Mouse (Mus musculus) cerebellum, adult 11-12 months (tissue): ENCODE measurements at regions not wholly inside any gene's neighbourhood (a gene's known extent, or its start where the extent isn't known, plus 50 kb on each side); places are given as distances from the start of the nearest gene placed in this dataset.
A peak's percentile ranks its signal among the peaks of the same experiment; 100 is the strongest.

Source experiments
- DNase-seq: peaks from one replicate; pipeline ENCODE4 v3.0.0; 2022

DNA sequence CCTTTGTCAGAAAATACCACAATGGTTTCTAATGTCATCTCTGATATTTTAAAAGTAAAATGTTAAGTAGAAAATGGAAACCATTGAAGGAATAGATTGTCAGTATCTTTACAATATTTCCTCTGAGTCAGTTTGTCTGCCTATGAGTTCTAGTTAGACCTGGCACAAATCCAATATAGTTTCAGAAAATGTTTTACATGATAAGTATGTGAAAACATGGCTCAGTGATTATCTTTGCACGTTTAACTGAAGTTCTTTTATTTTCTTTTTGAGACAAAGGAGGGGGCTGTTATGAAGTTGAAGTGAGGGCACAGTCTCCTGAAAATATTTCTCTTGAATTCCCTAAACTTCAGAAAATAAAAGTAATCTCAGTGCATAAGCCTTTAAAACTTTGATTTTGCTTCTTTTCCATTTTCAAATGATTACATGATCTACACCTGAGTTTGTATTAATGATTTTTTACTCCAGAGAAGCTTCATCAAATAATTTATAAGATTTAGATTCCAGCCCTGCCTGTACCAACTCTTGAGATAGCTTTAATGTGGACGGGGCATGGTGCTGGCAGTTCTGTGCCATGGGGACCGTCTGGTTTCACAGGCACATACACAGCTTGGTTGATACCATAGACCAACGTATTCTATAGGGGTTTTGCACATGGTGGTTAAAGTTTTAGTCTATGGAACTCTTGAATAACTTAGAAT, 336.5 kb downstream of the Pdha2 start:
- no peak for DNase-seq

DNA sequence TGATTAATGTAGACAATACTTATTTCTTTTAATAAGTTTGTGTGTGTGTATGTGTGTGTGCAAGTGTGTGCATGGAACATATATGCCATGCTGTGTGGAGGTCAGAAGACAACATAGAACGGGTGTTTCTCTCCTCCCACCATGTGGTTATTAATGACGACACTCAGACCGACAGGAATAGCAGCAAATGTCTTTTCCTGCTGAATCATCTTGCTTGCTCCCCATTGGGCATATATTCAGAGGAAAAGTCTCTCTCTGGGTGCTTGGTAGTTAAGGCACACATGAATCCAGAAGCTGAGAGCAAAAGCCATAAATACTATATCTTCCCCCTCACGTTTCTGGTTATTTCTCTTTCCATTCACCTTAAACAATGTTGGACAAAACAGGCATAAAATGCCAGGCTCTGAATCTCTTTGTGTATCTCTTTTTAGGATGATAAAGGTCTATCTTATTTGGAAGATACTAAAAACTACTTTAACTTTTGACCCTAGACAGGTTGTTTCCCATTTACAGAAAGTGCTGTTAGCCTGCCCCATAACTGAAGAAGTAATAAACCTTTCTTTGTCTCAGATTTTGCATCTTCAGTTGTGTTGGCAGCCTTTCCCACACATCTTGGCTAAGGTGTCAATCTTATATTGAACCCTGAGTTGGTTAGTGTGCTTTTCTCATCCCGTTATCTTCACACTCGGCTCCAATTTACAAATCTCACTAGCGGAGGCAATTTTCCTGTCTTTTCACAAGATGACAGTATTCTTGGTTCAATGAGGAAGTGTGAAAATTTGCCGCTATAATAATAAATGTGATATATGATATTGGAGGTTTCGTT, 337.9 kb downstream of the Pdha2 start:
- no peak for DNase-seq

DNA sequence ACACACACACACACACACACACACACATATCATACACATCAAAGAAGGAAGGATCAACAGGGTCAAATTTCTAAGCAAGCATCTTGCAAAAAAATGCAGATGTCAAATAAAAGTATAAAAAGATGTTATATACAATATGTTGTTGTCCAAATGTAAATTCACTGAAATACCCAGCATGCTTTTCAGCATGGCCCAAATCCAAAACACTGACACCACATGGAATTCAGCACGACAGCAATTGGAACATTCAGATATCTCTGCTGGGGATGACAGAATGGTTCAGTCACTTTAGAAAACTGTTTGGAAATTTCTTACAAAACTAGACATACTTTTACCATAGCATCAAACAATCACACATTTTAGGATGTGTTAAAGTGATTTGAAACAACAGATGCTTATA, 339.6 kb downstream of the Pdha2 start:
- DNase-seq: no peak

DNA sequence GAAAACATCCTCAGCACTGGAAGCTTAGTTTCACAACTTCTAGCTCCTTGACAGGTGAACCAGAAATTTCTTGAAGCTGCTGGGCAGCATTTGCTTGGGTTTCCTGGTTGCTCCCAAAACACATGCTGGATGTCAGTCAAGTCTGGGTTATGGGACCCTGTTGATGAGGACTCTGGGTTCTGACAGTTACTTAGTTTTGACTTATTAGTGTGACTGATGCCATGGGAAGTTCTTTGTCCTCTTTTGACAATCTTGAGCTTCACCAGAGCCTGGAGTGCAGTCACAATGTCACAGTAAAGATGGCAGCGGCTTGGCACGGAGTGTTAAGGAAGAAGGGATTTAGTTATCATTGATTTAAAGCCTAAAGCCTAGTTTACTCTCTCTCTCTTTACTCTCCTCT, 340.9 kb downstream of the Pdha2 start:
- DNase-seq: no peak

DNA sequence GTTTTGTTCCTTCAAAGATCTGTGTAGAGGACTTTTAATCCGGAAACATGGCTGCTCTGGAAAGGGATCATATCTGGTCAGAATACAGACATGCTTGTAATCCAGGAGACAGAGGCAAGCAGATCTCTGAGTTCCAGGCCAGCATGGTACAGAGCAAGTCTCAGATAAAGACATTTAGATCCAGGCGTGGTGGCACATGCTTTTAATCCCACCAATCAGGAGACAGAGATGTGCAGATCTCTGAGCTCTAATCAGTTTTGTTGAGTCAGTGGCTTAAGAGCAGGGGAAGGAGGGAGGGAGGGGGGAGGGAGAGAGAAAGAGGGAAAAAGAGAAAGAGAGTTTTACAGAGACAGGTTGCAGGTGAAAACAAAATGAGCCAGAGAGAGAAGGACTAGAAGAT, 372.0 kb downstream of the Pdha2 start:
- DNase-seq: no peak

DNA sequence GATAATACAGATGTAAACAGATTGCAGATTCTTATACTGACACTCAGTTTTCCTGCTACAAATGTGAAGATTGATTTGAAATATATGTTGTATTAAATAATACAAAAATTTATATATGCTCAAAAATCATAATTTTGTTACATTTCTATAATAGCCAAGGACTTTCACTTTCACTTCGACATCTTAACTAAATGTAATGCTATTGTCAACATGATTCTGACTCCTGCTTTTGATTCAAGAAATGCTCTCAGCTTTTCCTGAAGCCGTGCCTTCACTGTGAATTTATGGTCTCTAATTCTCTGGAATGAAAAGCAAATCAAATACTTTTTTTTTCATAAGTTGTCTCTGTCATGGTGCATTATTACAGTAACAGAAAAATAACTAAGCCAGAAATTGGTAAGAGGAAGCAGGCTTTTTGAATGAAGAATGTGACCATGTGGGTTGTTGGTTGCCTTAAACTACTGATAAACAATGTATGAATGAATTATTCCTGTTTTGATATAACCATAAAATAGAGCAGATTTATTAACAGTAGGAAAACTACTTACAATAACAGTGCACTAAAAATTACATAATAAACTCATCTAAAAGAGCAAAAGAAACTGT, 374.1 kb downstream of the Pdha2 start:
- no peak for DNase-seq

DNA sequence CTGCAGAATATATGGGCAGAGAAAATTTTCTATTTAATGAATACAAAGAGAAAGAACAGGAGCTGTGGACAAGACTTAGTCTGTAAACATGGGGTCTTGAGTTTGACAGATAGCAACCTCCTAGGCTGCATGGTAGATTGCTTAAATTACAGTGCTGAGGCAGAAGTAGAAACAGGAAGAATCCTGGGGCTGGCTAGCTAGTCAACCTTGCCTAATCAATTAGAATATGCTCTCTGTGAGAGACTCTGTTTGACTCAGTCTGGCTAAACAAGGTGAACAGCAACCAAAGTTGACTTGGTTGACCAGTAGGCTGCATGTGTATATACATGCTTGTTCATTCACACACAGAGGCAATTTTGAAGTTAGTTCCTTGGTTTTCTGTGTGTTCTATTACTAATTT, 390.9 kb downstream of the Pdha2 start:
- DNase-seq: no peak

DNA sequence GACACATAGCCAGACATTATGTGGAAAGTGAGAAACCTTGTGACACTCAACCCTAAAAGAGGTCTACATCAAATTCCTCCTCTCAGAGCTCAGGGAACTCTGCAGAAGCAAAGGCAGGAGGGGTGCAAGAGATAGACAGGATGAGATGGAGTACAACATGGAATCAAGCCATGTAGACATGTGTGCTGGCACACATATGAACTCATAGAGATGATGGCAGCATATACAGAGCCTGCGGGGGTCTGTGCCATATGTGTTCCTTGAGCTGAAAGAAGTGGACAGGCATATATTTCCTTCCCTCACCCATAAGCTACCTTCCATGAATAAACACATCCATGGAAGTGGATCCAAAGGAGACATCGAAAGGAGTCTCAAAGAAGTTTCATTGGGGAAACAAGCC, 406.6 kb downstream of the Pdha2 start:
- DNase-seq: no peak

DNA sequence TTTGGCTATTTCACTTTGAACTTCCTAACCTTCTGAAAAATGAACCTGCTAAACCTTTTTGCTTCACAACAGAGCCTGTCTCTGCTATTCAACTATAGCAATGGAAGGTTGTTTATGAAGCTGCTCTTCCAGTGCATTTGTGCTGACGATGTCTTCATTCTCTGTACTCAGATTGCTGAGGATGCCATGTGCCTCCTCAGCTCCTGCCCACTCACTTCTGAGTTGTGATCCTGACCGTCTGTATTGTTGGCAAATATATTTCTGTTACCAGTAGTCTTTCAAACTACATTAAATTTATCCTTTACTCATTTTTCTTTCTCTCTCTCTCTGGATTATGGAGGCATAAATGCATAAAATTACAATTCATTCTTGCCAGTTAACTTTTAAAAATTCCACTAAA, 419.2 kb downstream of the Pdha2 start:
- DNase-seq: no peak

DNA sequence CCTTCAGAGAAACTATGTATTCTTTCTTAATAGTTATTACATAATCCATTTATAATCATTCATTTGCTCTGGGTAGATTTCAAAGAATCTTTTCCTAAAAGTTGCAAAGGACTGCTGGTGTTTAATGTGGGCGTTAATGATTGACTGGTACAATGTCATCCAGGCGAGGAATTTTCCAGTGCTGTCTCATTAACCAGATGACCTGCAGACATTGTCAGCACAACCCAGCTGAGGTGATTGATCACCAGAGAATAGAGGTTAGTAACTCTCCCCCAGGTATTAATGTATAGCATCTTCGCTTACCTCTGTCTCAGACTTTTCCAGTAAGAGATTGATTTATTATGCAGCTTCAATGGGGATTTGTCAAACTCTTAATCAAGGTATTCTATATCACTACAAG, 426.5 kb downstream of the Pdha2 start:
- no peak for DNase-seq

DNA sequence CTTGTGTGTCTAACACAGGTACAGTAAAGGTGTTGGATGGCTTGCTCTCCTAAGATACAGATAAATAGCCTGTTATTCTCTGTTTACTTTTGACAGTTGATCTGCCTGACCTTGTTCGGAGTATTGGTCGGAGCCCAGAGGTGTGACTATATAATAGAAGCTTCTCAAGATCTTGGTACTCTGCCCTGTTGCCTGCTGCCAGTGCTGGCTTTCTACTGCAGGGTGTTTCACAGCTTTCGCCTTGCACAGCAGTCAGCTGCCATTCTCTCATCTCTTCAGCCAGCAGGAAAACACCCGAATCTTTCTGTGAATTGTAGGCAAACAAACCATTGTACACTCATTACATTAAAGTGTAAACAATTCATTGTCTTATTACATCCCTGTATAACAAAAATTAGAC, 452.1 kb downstream of the Pdha2 start:
- no peak for DNase-seq

DNA sequence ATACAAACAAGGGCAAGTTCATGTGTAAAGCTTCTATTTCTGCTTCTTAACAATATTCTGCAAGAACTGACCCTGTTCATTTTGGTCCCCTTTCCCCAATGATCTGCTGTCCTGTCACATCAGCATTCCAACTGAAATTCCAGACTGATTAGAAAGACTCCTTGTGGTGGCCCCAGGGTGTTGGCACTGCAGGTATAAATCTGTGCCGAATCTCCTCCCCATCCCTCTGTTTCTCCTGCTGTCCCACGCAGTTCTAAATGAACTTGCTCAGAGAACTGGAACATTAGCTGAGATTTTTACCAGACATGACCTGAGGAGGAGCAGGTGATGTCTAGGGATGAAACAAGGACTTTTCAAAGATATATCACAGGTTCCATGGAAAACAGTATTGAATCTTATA, 467.7 kb downstream of the Pdha2 start:
- DNase-seq: peak; percentile 41

DNA sequence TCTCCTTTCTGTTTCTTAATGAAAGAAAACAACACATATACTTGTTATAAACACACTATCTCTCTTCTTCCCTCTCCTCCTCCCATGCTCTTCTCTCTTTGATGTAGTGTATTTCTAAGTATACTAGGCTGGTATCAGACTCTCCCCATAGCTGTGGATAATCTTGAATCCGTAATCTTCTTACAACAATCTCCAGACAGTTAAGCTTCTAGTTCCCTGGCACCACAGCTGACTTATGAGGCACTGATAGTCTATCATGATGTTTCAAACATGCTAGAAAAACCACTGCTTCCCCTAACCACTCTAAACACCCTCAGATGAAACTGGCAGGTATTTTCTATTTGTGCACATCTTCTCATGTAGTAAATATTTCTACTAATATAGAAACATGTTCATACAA, 471.7 kb downstream of the Pdha2 start:
- DNase-seq: no peak

DNA sequence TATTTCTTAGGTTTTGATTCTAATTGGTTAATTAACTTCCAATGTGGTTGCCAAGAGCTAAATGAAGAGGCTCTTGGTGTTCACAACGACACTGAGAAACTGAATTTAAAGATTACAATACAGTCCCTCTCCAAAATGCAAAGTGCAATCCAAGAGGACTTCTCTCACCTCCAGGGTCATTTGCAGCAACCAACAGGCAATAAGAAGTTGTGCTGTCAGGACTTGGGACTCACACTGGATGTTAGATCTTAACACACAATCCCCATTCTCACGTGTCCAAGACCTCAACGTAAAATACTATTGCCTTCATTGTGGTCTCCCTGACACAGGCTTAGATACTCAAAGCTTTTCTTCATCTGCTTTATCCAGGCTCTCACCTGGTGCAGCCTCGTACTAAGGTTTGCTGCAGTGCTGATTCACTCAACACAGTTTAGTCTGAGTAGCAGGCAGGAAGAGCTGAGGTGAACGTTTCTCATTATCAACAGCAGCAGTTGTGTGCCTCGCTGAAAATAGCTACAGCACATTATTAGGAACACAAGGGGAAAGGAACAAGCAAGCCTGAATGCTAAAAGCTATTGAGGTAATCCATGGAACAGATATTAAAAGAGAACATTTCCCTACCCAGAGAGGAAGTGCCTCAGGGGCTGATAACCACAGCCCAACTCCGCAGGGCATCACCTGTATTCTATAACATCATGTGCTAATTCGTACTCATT, 473.3 kb downstream of the Pdha2 start:
- no peak for DNase-seq

DNA sequence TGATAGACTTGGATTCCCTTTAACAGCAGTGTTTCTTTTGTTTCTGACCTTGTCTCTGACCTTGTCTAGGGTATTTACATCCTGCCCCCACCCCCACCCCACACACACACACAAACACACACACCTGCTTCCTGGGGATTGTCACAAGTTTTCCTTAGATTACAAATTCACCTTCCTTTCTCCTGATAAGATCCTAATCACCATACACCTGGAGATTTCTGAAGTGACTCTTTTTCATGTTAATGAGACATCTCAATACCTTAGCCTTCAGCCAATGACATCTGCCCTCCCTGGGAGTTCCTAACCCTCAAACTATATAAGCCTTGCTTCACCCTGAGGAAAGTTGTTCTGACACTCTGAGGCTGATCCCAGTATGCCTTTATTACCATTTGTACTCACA, 495.3 kb downstream of the Pdha2 start:
- DNase-seq: no peak

DNA sequence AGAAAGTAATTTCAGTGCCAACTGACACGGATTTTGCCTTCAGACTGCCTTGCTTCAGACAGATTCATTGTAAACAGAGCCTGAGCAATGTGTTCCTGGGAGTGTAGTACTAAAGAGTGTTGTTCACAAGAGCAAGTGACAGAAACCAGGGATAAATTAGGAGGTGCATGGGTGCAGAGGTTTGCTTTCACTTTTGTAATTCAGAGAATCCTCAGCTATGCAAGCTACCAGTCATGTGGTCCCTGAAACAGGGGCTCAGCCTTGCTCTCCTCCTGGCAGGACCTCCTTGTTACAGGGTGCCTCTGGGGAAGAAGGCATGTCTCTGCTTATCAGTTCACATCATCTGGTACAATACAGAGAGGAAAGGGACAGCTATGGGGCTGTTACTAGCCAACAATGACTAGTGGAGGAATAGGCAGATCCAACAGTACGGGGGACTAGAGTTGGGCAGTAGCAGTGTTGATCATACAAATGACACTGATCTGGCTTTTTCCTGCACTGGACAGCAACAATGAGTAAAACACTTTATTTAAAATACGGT, 504.5 kb downstream of the Pdha2 start:
- no peak for DNase-seq

DNA sequence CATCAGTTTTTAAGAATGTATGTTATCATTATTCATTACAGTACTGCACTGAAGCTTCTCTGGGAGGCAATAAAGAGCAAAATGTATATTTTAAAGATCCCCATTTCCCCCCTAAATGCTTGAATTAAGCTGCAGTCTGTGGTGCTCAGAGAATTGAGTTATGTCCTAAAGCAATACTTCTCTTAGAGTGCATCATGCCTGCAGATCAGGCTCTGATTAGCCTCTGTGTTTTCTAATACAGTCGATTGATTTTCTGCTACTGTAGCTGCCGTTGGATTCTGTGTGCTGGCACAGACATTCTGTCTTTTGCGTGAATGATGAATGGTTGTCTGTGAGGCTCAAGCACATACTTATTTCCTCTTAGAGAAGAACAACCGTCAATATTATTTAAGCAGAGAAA, 505.4 kb downstream of the Pdha2 start:
- no peak for DNase-seq

DNA sequence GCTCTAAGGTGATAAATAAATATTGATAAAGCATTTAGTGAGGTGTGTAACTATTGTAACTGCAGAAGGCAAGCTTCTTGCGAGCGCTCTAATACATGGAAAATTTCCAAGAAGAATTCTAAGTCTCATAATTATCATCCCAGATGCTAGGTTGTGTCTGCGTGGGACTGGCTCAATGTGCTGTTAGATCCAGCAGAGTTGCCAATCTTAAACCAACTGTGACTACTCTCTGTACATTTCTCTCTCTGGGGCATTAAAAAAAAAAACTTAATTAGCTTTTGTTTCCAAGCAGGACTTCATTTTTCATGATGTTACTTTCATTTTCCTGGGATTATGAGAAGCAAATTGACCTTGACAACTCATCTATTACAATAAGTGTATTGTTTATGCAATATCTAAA, 506.6 kb downstream of the Pdha2 start:
- DNase-seq: no peak

DNA sequence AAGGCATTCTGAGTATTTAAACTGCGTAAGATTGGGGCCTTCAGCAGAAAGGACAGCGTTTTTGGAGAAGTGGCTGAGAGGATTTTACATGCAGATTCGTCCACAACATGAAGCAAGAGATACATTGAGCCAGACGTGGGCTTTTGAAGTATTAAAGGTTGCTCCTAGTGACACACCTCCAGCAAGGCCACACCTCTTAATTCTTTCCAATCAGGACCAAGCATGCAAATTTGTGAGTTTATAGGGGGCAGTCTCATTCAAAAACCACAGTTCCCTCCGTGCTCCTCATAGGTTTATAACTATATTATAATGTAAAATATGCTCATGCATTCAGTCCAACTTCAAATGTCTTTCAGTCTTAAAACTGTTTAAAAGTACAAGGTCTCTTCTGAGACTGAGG, 509.2 kb downstream of the Pdha2 start:
- DNase-seq: no peak

DNA sequence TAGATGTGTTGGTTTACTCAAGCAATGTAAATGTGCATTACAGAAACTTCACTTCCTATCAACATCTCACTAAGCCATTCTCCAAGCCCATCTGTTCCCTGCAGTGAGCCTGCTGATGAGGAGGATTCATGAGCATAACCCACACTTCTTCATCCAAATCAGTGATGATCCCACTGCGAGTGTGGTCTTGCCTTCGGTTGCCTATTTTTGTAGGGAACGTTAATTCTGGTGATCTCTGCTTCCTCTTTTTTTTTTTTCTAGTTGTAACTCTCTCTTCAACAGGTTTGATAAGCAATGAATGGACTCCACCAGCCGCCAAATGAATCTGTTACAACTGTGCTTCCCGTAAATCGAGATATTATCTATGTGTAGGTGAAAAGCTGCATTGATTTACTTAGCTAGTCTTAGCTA, 509.9 kb downstream of the Pdha2 start:
- peak; percentile 42 for DNase-seq

DNA sequence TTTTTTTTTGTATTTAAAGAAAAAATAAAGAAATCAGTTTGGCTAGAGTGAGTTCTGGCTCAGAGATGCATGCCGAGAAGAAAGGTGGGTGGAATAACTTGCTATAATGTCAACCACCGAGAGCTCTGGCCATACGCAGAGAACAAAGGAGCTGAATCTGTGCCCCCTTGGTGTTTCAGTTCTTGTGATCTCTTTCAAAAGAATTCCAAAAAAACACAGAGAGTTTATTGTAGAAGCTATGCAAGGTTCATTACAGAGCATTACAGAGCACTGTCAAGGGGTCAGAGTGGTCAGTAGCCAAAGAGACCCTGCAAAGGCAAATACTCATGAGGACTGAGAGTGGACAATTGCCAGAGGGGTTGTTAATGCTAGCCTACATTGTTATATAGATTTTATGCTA, 514.9 kb downstream of the Pdha2 start:
- DNase-seq: no peak

DNA sequence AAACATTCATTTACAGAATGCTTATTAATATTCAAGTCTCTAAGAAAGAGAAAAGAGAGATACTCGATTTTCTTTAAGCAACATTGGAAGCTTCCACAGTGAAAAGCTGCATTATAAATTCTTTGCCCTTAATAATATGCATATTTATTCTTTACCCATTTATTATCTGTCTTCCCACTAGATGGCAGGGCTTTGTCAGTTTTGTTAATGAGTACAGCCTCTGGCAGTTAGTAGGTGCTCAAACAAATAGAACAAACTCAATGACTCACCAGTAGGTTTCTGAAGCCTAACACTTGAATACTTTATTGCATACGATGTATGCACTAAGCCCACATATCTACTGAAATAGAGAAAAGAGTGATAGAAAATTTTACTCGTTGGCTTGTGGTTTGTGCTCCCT, 529.4 kb downstream of the Pdha2 start:
- no peak for DNase-seq

DNA sequence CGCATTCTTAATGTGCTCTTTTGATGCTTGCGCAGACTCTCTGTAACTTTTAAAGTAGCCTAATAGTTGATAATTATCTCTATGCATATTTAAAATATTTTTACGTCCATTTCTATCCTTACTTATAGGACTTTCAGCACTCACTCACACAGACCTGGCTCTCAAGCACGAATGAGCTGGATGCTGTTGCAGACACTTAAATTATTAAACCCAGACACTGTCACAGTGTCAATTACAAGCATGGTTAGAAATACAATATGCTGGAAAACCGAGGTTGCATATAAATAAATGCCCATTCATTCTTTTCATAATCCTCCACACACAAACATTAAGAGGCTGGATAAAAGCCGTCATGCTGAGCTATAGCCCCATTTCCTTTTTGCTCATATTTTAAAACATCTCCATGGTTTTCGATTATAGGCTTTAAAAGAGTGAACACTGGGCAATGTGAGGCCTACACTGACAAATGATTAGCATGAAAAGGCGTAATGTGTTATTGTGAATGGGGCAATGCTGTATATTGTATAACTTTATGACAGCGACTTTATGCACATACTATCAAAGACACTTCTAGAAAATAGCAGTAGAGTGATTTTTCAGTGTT, 566.3 kb downstream of the Pdha2 start:
- DNase-seq: no peak
